Mouse (Mus musculus): Measurements from ENCODE around the gene Cfap100.
A peak's percentile ranks its signal among the peaks of the same experiment; 100 is the strongest.

Gene Cfap100

GRCm38 (mm10) chr6:90377708-90378107 lies 50.9 kb downstream of the Cfap100 start:
- no peak for DNase-seq (ENCODE audit: low read depth)

DNA sequence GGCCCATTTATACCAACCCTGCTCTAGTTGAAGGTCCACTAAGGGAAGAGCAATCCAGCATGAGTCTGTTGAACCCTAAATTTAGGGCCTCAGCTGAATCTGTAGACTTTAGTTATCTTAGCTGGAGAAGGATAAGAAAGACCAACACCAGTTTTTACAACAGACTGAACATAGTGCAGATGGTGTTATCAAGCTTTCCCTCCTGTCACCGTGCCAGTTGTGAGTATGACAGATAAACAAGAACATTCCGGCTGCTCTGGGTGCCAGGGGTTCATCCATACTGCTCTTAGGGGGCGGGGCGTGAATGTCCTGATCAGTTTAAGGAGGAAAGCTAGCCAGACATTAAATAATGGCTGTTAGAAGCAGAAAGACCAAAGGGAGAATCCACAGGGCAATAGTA lies 54.0 kb downstream of the Cfap100 start:
- DNase-seq (ENCODE audit: low read depth), result peak; percentile 19

DNA sequence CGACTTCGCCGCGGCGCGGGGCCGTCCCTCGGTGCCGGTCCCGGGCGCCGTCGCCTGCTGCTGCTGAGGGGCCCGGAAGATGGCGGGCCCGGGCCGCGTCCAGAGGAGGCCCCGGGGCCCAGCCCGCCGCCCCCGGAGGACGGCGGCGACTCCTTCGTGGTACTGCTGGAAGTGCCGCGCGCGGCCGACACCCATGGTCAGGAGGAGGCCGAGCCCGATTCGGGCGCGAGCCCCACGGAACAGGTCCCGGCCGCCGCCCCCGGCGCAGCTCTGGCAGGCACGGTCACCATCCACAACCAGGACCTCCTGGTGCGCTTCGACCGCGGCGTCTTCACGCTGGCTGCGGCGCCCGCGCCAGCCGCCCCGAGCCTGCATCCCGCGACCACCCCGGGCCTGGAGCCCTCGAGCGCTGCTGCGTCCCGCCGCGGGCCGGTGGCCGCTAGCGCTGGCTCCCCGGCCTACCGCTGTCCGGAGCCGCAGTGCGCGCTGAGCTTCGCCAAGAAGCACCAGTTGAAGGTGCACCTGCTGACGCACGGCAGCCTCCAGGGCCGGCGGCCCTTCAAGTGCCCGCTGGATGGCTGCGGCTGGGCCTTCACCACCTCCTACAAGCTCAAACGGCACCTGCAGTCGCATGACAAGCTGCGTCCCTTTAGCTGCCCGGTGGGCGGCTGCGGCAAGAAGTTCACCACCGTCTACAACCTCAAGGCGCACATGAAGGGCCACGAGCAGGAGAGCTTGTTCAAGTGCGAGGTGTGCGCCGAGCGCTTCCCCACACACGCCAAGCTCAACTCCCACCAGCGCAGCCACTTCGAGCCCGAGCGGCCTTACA lies 58.7 kb downstream of the Cfap100 start:
- DNase-seq (ENCODE audit: low read depth), result no peak

DNA sequence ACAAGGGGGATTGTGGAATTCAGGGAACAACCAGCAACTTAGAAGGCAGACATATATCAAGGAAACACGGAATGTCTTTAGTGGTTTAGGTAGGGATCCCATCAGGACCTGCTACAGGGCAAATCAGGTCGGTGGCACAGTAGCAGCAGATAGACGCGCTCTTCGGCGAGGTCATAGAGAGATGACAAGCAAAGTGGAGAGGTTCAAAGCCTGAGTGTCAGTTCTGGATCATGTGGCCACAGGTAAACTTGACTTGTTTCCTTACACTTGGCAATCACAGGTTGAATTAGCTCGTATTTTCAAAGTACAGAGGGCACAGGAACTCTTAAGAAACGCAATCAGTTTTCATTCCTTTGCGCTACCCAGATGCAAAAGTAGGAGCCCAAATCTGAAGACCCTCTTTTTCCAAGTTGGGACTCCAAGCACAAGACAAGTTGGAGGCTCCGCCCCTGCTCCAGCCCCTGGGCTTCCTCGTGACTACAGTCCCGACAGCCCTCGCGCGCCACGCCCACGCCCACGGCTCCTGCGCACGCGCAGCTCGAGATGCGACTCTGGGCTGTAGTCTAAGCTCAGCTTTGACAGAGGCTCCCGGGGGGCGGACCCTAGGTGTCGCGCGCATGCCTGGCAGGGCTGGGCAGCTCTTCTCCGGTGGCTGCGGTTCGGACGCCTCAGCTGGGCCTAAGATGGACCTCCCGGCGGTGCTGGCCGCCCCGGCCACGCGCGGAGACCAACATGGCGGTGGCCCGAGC lies 59.4 kb downstream of the Cfap100 start, which contains the start of gene Zxdc:
TSS of gene Zxdc (plus strand) at position 517 of the 749 bp plus-strand sequence.
- DNase-seq (ENCODE audit: low read depth), result peak; percentile 93

DNA sequence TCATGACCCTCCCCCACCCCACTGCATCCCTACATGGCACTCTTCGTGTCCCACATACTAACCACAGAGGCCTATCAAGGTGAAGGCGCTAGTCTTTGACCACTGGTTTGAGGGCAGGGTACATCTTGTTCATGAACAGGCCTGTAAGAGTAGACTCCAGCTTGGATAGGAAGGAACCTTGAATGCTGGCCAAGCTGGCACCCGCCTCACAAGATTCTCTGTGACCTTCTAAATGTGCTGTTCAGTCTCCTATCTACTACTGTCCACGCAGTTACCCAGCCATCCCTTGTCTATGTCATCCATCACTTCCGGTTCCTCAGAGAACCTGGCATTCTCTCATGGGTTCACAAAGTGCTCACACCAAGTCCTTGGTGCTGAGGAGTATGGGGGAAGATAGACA lies 65.3 kb downstream of the Cfap100 start:
- DNase-seq (ENCODE audit: low read depth), result no peak

DNA sequence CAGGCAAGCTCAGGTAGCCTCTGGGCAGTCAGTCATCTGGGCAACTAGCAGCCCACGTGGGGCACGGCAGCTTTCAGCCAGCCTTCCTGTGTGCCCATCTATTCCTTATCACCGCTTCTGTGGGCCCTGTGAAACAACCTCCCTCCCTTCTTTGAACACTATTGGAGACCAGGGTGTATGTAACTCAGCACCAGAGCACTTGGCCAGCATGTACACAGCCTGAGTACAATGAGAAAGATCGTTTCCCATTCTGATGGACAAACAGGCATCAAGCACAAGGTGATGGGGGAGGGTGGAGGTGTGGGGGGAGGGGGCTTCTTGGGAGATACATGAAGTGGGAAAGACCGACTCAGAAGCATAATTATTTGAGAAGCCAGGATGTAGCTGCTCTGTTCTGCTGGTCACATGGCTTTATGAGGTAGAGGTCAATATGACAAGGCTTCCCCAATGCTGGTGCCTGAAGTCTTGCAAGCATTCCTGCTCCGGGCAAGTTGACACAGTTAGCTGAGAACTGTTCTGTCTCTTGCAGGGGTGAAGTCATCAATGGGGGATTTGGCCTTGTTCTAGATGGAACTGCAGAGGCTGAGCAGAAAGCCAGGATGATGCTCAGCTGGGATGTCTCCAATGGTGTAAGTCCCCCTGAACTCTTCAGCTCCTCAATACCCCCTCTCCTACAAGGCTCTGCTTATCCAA lies 67.5 kb downstream of the Cfap100 start:
- DNase-seq (ENCODE audit: low read depth), result no peak

DNA sequence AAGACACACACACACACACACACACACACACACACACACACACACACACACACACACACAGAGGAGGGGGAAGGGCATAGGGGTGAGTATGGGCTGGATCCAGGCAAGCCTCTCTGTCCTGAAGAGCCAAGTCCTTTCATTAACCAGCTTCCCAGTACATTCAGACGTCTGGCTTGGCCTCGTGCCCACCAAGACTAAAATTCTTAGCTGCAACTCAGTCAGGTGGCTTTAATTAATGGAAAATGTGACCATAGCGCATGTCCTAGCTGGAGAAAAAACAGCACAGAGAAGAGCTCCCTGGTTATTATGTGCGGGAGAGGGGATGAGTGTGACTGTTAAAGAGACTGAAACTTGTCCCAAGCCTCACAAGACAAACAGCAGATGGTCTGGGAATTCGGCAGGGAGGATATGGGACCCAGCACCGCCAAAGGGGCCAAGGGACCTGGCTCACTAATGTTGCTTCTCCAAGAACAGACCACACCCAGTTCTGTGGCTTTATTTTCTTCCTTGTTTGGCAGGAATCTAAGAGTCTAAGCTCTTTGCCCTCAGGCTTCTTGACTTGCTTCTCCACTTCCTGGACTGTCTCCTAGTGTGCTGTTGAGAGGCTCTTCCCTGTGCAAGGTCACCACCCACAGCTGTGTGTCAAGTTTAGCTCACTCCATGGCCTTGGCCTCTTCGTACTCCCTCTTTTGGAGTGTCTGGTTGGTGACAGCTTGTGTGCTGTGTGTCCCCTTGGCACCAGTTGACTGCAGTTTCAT lies 68.4 kb downstream of the Cfap100 start:
- DNase-seq (ENCODE audit: low read depth), result no peak

DNA sequence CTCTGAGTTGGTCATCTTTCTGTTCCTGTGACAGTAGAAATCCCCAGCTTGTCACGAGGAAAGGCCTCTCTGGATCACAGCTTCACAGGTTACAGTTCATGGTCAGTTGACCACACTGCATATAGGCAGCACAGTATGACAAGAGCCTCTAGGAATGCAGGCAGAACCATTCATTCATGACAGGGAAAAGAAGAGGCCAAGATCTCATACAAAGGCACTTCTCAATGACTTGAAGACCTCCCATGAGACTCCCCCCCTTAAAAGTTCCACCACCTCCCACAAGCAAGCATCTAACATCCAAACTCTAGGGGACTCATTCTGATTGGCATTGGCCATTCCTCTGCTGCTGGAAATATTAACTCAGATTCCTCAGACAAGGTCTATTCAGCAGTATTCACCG lies 69.2 kb downstream of the Cfap100 start:
- no peak for DNase-seq (ENCODE audit: low read depth)

- no peak for DNase-seq (ENCODE audit: low read depth)
Measured at GRCm38 (mm10) chr6:90358142-90358541, 70.5 kb downstream of the Cfap100 start.

All from c-Kit-positive CD71-negative TER-119-negative erythroid progenitor cells, embryonic 14.5 days (primary cell).